Mouse (Mus musculus): Measurements from ENCODE around the gene Enpp1. TPM values are rescaled to one million over a fixed set of nuclear protein-coding genes. Genes with fewer than 3 reads are reported as not detected.
A peak's percentile ranks its signal among the peaks of the same experiment; 100 is the strongest.

Enpp1 gene
- polyA plus RNA-seq (2015; fragmentation: Nextera tagmentation; extraction: Ambion mirVana) = 8.2 and 8.7 TPM in 2 replicates

- WGBS = under 1% methylated on average over 78 of the region's 79 CpGs
- peak within 1 kb of the TSS; percentile 92 for H3K4me2 ChIP-seq (replicated peaks)
- 0 out of 2 replicates have a peak, but pooled peaks cover 9% of the 10 kb centered on the region for H3K4me1 ChIP-seq (replicated peaks)
- ATAC-seq = peak; percentile 90
- H3K36me3 ChIP-seq = no peaks in the 10 kb centered on the region
- H3K9me3 ChIP-seq = no peaks in the 10 kb centered on the region
- H3K27me3 ChIP-seq (replicated peaks) = no peaks in the 10 kb centered on the region
- H3K4me3 ChIP-seq (replicated peaks) = peak within 1 kb of the TSS; percentile 72
- no peak within 1 kb of the TSS for H3K27ac ChIP-seq
- peak within 1 kb of the TSS; percentile 67 for H3K9ac ChIP-seq
These were observed at the start of gene Enpp1 for GRCm38 (mm10) chr10:24711480-24712366. Gene Enpp1, minus strand, starts transcription at chr10:24712159.

DNA sequence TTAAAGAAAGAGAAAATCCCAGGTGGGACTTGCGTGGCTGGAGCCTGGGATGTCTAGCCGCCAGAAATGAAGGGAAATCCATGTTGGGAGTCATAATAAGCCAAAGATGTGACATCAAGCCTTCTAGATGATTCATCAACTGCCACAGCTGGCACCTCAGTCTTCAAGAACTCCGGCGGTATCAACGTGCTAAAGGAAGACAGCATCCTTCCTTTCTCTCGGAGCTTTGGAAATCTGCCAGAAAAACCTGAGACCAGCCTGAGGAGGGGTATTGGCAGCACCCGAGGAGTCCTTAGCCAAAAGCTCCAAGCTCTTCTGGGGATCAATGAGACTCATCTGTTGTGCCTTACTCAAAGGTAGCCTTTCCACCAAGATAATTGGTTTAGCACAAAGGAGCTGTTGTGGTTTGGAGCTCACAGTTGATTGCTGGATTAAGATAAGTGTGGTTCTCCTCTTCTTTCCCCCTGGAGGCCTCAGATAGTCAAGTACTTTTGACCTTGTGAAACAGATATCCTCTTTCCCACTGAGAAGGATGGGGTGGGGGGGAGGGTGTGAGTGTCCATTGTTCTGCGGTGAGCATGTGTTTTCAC is 46.5 kb upstream of the Enpp1 start:
- Histone ChIP-seq H3K9ac (no peak overlapping the region), H3K4me1 (replicated peaks) (0 out of 2 replicates have a peak, but pooled peaks cover 2% of the 10 kb centered on the region), H3K4me2 (replicated peaks) (no peak overlapping the region), H3K27me3 (replicated peaks) (no peaks in the 10 kb centered on the region), H3K36me3 (no peaks in the 10 kb centered on the region), H3K27ac (no peak overlapping the region), H3K9me3 (no peaks in the 10 kb centered on the region), H3K4me3 (replicated peaks) (no peak overlapping the region)
- no peak for ATAC-seq
- 58% methylated on average over 8 of the region's 8 CpGs for WGBS

DNA sequence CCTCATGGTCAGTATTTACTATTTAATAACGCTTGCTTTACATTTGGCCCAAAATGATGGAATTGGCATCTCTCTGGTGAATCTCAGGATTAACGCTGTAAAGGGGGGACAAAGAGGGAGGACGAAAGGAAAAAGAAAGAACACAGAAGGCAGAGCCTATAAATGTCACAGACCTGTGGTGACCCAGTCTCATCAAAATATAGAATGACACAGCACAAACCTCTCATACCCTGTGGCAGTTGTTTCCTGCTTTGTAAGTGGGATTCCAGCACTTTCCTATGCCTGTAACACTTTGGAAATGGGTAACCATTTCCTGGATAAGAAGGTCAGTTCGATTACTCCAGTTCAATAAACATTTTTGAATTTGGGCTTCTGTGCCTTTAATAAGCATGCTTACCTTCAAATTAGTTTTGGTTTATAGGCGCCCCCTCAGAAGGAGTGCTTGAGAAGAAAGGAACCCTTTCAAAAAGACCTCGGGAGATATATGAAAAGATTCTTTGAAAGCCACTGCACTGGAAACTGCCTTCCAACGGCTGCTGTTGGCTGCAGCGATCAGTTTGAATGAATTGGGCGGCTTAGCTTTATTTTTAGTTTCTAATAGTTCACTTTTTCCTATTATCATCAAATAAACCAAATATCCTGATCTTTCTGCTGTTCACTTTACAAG is 43.0 kb upstream of the Enpp1 start:
- H3K36me3 ChIP-seq = no peaks in the 10 kb centered on the region
- ATAC-seq = no peak
- peak overlapping the region; percentile 48 for H3K4me2 ChIP-seq (replicated peaks)
- no peak overlapping the region; the same call in 1 of the 2 replicates for H3K4me3 ChIP-seq (replicated peaks)
- H3K9ac ChIP-seq = no peak overlapping the region
- H3K9me3 ChIP-seq = no peaks in the 10 kb centered on the region
- H3K27ac ChIP-seq = 0 out of 2 replicates have a peak overlapping the region, but pooled peaks have one; percentile 61
- 0 out of 2 replicates have a peak, but pooled peaks cover 2% of the 10 kb centered on the region for H3K4me1 ChIP-seq (replicated peaks)
- H3K27me3 ChIP-seq (replicated peaks) = no peaks in the 10 kb centered on the region
- whole genome bisulfite sequencing = 76% methylated on average over 9 of the region's 9 CpGs

- Histone ChIP-seq H3K9ac (no peak overlapping the region), H3K36me3 (no peaks in the 10 kb centered on the region), H3K27me3 (replicated peaks) (no peaks in the 10 kb centered on the region), H3K4me3 (replicated peaks) (peak overlapping the region; percentile 29), H3K4me1 (replicated peaks) (0 out of 2 replicates have a peak, but pooled peaks cover 2% of the 10 kb centered on the region), H3K4me2 (replicated peaks) (peak overlapping the region; percentile 48), H3K9me3 (no peaks in the 10 kb centered on the region), H3K27ac (peak overlapping the region; percentile 61)
- peak; percentile 76 for ATAC-seq
- WGBS = 29% methylated on average over 11 of the region's 11 CpGs
These were observed 42.4 kb upstream of the Enpp1 start for GRCm38 (mm10) chr10:24754251-24754835.

DNA sequence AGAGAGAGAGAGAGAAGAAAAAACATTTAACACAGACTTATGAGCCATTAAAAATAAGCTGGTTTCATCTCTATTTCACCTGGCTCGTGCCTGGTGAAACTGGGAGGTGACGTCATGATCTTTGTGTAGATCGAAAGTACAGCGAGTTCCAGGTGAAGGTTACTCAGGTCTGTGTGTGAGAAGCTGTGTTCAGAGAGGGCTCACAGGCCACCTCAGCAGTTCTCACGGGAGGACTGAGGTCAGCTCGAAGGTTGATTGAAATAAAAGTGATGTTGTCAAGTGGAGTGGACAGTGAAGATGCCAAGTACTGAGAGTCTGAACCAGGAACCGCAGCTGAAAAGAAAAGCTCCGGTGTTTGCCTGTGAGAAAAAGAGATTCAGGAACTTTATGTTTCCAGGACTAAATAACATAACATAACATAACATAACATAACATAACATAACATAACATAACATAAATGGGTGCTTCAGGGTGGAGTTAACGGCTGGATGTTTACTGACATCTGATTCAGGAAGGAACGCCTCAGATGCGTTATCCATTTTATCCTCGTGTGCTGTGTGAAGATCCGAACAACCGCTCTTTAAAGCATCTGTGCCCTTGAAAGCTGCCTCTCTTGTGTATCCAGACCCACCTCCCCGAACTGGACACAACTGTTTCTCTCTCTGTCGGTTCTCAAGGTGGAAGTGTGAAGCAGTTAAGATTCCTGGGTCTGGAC is 41.7 kb upstream of the Enpp1 start:
- peak overlapping the region; percentile 29 for H3K4me3 ChIP-seq (replicated peaks)
- no peaks in the 10 kb centered on the region for H3K27me3 ChIP-seq (replicated peaks)
- 49% methylated on average over 16 of the region's 16 CpGs for WGBS
- H3K9me3 ChIP-seq = no peaks in the 10 kb centered on the region
- peak; percentile 75 for ATAC-seq
- H3K4me1 ChIP-seq (replicated peaks) = 0 out of 2 replicates have a peak, but pooled peaks cover 2% of the 10 kb centered on the region
- H3K27ac ChIP-seq = peak overlapping the region; percentile 61
- no peaks in the 10 kb centered on the region for H3K36me3 ChIP-seq
- H3K9ac ChIP-seq = no peak overlapping the region
- H3K4me2 ChIP-seq (replicated peaks) = peak overlapping the region; percentile 48

- Histone ChIP-seq H3K4me2 (replicated peaks) (no peak overlapping the region), H3K9me3 (no peaks in the 10 kb centered on the region), H3K36me3 (no peaks in the 10 kb centered on the region), H3K4me1 (replicated peaks) (peaks cover 5% of the 10 kb centered on the region), H3K4me3 (replicated peaks) (no peak overlapping the region), H3K27me3 (replicated peaks) (no peaks in the 10 kb centered on the region), H3K9ac (no peak overlapping the region), H3K27ac (no peak overlapping the region)
- 71% methylated on average over 13 of the region's 13 CpGs for WGBS
- ATAC-seq = no peak
These were observed 31.1 kb upstream of the Enpp1 start for GRCm38 (mm10) chr10:24742950-24743487.

DNA sequence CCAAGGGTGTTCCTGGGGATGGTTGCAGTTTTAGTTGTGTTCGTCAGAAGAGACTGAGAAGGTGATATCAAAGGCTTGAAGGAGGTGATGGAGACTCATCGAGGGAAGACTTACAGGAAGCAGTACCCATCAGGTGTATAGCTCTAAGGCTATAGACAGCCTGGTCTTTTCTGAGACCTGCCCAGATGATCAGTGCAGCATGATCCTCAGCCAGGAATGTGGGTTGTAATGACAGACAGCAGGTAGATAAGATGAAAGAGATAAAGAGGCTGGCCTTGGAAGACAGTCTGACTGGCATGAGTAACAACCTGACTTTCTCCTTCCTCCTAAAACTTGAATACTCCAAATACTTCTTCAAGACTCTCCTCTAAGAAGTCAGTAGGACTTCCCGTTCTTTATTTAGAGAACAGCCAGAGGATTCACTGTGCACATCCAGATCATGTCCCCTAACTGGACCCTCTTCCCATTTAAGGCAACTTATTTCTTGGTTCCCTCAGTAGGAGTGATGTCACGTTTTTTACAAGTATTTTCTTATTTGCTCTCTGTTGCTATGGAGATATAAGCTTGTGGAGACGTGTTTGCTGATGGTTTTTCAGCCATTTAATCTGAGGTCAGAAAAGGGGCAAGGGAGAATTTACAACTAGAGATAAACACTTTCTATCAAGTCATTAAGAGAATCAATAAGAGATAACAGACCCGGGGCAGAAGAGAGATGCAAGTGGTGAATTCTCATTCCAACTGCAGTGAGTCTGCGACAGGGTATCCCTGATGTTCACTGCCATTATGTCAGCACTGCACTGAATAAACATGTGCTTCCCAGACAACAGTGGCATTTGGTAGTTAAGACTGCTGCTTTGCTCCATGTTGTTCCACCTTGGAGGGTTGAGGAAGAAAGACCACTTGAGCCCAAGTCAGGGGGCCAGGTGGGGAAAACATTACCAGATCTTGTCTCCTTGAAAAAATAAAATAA is 29.6 kb upstream of the Enpp1 start:
- Histone ChIP-seq H3K4me2 (replicated peaks) (no peak overlapping the region), H3K36me3 (no peaks in the 10 kb centered on the region), H3K27ac (no peak overlapping the region), H3K9ac (no peak overlapping the region), H3K27me3 (replicated peaks) (no peaks in the 10 kb centered on the region), H3K4me1 (replicated peaks) (peaks cover 5% of the 10 kb centered on the region), H3K4me3 (replicated peaks) (no peak overlapping the region), H3K9me3 (no peaks in the 10 kb centered on the region)
- peak; percentile 81 for ATAC-seq
- 33% methylated on average over 7 of the region's 7 CpGs for WGBS

DNA sequence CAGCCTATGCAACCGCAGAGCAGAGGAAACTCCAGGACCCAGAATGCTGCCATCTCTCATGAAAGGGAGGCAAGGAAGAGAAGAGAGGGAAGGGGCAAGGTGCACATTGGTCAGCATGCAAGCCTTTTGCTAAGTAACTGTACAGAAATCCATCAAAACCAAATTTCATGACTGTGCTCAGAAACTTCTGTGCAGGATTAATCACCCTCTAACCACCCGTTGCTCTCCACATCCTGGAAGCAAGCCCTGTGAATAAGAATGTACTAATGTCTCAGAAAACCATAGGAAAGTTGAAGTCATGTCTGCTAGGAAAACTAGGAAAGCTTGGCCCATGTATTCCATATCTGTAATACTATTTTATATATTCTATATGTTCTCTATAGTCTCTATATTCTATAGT is 27.2 kb upstream of the Enpp1 start:
- H3K36me3 ChIP-seq = no peaks in the 10 kb centered on the region
- H3K4me1 ChIP-seq (replicated peaks) = peaks cover 5% of the 10 kb centered on the region
- no peak overlapping the region for H3K27ac ChIP-seq
- no peak overlapping the region for H3K4me3 ChIP-seq (replicated peaks)
- H3K9ac ChIP-seq = no peak overlapping the region
- 77% methylated on average over 2 of the region's 2 CpGs for WGBS
- ATAC-seq = no peak
- no peak overlapping the region for H3K4me2 ChIP-seq (replicated peaks)
- no peaks in the 10 kb centered on the region for H3K27me3 ChIP-seq (replicated peaks)
- no peaks in the 10 kb centered on the region for H3K9me3 ChIP-seq

DNA sequence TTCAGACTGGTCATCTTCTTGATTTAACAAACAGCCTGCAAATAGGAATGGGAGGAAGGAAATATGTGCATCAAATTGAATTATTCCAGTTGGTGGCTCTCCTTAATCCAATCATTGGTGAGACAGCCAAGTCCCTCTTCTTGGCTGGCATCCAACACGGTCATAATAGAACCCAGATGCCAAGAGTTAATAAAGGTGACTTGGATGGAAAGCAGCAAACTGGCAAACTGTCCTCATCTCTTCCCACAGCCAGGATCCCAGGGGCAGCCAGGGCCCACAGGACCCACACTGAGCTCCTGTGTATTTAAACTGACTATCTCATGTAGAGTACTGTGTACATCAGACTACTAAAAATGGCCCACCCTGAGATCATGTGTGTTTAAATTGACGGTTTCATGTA is 26.5 kb upstream of the Enpp1 start:
- Histone ChIP-seq H3K4me2 (replicated peaks) (no peak overlapping the region), H3K4me3 (replicated peaks) (no peak overlapping the region), H3K4me1 (replicated peaks) (peaks cover 5% of the 10 kb centered on the region), H3K27ac (no peak overlapping the region), H3K27me3 (replicated peaks) (no peaks in the 10 kb centered on the region), H3K9me3 (no peaks in the 10 kb centered on the region), H3K9ac (no peak overlapping the region), H3K36me3 (no peaks in the 10 kb centered on the region)
- WGBS = 76% methylated on average over 2 of the region's 2 CpGs
- no peak for ATAC-seq

DNA sequence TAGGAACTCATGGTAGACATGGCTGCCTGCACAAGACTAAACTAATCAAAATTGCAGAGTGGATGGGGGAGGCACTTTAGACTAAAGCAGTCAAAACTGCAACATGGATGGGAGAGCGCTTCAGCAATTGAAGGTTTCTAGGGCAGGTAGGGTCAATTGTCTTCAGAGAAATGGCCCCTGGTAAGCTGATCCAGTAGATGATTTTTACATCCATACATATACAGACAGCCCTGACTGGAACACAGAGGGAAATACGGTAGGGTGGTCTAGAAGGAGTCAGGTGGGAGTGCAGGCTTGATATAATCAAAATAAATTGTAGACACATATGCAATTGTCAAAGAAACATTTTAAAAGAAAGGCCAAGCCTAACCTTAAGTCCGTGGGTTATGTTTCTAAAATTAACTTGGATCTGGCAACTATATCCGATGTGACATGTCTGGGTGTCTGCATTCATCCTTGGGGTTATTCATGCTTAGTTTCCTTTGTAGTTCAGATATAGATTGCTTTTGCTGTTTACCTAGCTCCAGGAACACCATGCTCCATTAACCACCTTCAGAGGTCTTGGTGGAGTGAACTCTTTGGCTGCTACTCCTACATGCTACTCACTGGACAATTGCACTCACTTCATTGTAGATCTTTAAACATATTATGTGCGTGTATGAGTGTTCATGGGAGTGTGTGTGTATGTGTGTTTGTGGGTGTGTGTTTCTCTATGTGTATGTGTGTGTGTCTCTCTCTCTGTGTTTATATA is 23.2 kb upstream of the Enpp1 start:
- no peaks in the 10 kb centered on the region for H3K9me3 ChIP-seq
- H3K36me3 ChIP-seq = no peaks in the 10 kb centered on the region
- no peak overlapping the region for H3K9ac ChIP-seq
- WGBS = 83% methylated on average over 5 of the region's 5 CpGs
- H3K27me3 ChIP-seq (replicated peaks) = no peaks in the 10 kb centered on the region
- no peak overlapping the region for H3K27ac ChIP-seq
- H3K4me1 ChIP-seq (replicated peaks) = 0 out of 2 replicates have a peak, but pooled peaks cover 6% of the 10 kb centered on the region
- H3K4me3 ChIP-seq (replicated peaks) = no peak overlapping the region
- ATAC-seq = no peak
- H3K4me2 ChIP-seq (replicated peaks) = no peak overlapping the region

Data from intestine, embryonic 15.5 days (tissue).